14 mouse cellular contexts compared by ENCODE assay signal in genomic region chr8:95028391-95028790, GRCm38 (mm10). TPM values are rescaled to one million over a fixed set of nuclear protein-coding genes. Genes with fewer than 3 reads are reported as not detected.
DNase-seq lines count a peak whose midpoint lies in the region.
"Not testable (repeated sequence)": the region's sequence is repeated elsewhere in the genome, so short reads cannot be mapped to it uniquely, and the experiment has no call there.
"Had no signal": no experiment of that assay in that cellular context is flagged by ENCODE, and none has a peak within 500 bp of the region (broad histone marks: within the 10 kb centered on the region; RNA-seq: fewer than 3 reads in every experiment).

No protein-coding gene starts in this region.

- DNase-seq in 3T3-L1 (ENCODE audit: low read depth, low spot score) (peak; percentile 23), ES-E14 (ENCODE audit: low read depth, low spot score) (peak; percentile 20)
- peak; percentile 37 for DNase-seq in adrenal gland, postnatal 10 days
- DNase-seq in embryo, embryonic 11 days = peak; percentile 73
- DNase-seq in heart, postnatal 4 days = peak; percentile 41
- DNase-seq in limb, embryonic 10.5 days (ENCODE audit: low spot score) = peak; percentile 63
- peak; percentile 74 for DNase-seq in mesoderm, embryonic 11.5 days (ENCODE audit: low read depth, low spot score)
- peak; percentile 21 for DNase-seq in splenic B cell, adult 2 months (ENCODE audit: low read depth, low spot score)

- 62% methylated on average over 7 of the region's 7 CpGs for WGBS in limb, embryonic 10.5 days

- not testable (repeated sequence) for H3K4me3 ChIP-seq in ES-E14 (ENCODE audit: insufficient read depth in 1 of 2, low read depth in 1 of 2, low read length in 2 of 2, poor library complexity in 1 of 2, severe bottlenecking in 1 of 2); limb, embryonic 10.5 days

- not testable (repeated sequence) for H3K27ac ChIP-seq in ES-E14 (ENCODE audit: insufficient read depth, low read depth, low read length, poor library complexity, severe bottlenecking); limb, embryonic 10.5 days

- H3K9ac ChIP-seq in ES-E14 (ENCODE audit: insufficient read depth, low read depth, low read length, poor library complexity, severe bottlenecking) = not testable (repeated sequence)

- H3K36me3 ChIP-seq in ES-E14 (ENCODE audit: control insufficient read depth, insufficient read depth, low read length, poor library complexity, severe bottlenecking); limb, embryonic 10.5 days; splenic B cell, adult 2 months (ENCODE audit: control insufficient read depth, insufficient read depth, low read length, poor library complexity, severe bottlenecking): not testable (repeated sequence)

- not testable (repeated sequence) for H3K9me3 ChIP-seq in ES-E14 (ENCODE audit: control insufficient read depth, insufficient read depth, low read depth, low read length); limb, embryonic 10.5 days (replicated peaks)

- in situ Hi-C loops in ES-E14 (cut with MboI; ENCODE audit: low sequenced_read_pairs in 2 of 2, unreplicated experiment in 2 of 2) = not testable (repeated sequence)

- not testable (repeated sequence) for H3K4me1 ChIP-seq in ES-E14 (ENCODE audit: control insufficient read depth in 2 of 2, insufficient read depth in 2 of 2, low read length in 2 of 2, poor library complexity in 1 of 2); limb, embryonic 10.5 days

- not testable (repeated sequence) for H3K27me3 ChIP-seq in limb, embryonic 10.5 days (ENCODE audit: low read depth, poor library complexity, severe bottlenecking); splenic B cell, adult 2 months (ENCODE audit: control insufficient read depth, insufficient read depth, low read length, poor library complexity, severe bottlenecking)

RNA-seq across cellular contexts. Expression of gene Adgrg3, which starts 10.9 kb away (rescaled TPM):
- 0.36 TPM in 1 of 2 replicates, not detected in the other for total RNA-seq in ES-E14 (2012; rRNA removed)
- 1 to 10 TPM; 4.0 to 4.5 TPM for total RNA-seq in adrenal gland, postnatal 10 days (2021)
- total RNA-seq in heart, postnatal 4 days (2021) = 1 to 10 TPM; 3.3 to 3.8 TPM
- 3.4 and 4.2 TPM in 2 replicates for polyA plus RNA-seq in limb, embryonic 10.5 days (2016; fragmentation: Nextera tagmentation; extraction: Ambion mirVana)

RNA-seq across cellular contexts. Expression of gene Drc7, which starts 26.5 kb away (rescaled TPM):
- total RNA-seq in ES-E14 (2012; rRNA removed) = 0.94 and 1.1 TPM in 2 replicates
- not detected for total RNA-seq in adrenal gland, postnatal 10 days (2021)
- not detected for total RNA-seq in heart, postnatal 4 days (2021)
- 0.23 TPM in 2 replicates for polyA plus RNA-seq in limb, embryonic 10.5 days (2016; fragmentation: Nextera tagmentation; extraction: Ambion mirVana)
- total RNA-seq: adrenal gland, adult 2 months; gastrocnemius, postnatal 25 days; heart, adult 2 months; heart, postnatal 36 days had no signal
- polyA plus RNA-seq: adrenal gland, adult 2 months; heart, embryonic 14.5 days; small intestine, adult 2 months had no signal

RNA-seq across cellular contexts. Expression of gene Katnb1, which starts 52.6 kb away (rescaled TPM):
- 23.5 and 31.2 TPM in 2 replicates for total RNA-seq in ES-E14 (2012; rRNA removed)
- 10 to 100 TPM in 1 of 2 experiments, 1 to 10 TPM in 1; 9.4 to 16.1 TPM for total RNA-seq in adrenal gland, postnatal 10 days (2021)
- 10 to 100 TPM; 13.0 to 15.0 TPM for total RNA-seq in heart, postnatal 4 days (2021)
- polyA plus RNA-seq in limb, embryonic 10.5 days (2016; fragmentation: Nextera tagmentation; extraction: Ambion mirVana) = 29.4 and 33.3 TPM in 2 replicates

RNA-seq across cellular contexts. Expression of gene Adgrg1, which starts 53.8 kb away (rescaled TPM):
- total RNA-seq in ES-E14 (2012; rRNA removed) = 5.4 and 5.7 TPM in 2 replicates
- total RNA-seq in adrenal gland, postnatal 10 days (2021) = 10 to 100 TPM; 35.9 to 48.9 TPM
- 10 to 100 TPM; 22.7 to 25.6 TPM for total RNA-seq in heart, postnatal 4 days (2021)
- polyA plus RNA-seq in limb, embryonic 10.5 days (2016; fragmentation: Nextera tagmentation; extraction: Ambion mirVana) = 7.0 and 11.6 TPM in 2 replicates

Comparison
In these comparisons a context has a peak if more than half of its experiments do, and no peak if none do; other contexts are left out.
1. DNase-seq: peak in every context shown above with its lines; median percentile 74 in mesoderm, embryonic 11.5 days; 73 in embryo, embryonic 11 days; 63 in limb, embryonic 10.5 days; 41 in heart, postnatal 4 days; 37 in adrenal gland, postnatal 10 days; 23 in 3T3-L1; 21 in splenic B cell, adult 2 months; 20 in ES-E14.